Mouse (Mus musculus) midbrain, embryonic 12.5 days (tissue): ENCODE results near the gene Kcnab2. TPM values are rescaled to one million over a fixed set of nuclear protein-coding genes. Genes with fewer than 3 reads are reported as not detected.

Source experiments
- ATAC-seq: fragments of 200-750 bp; cut with Nextera tagmentation; 2 replicates; pipeline ENCODE4 v1.8.0; 2017; ENCODE audit warnings: low read depth, moderate TSS enrichment, moderate library complexity; ENCODE audit not compliant: low FRiP score
- H3K27ac ChIP-seq: fragments of 300-500 bp; sonication (generic); replicated peaks from 2 replicates; pipeline ENCODE4 v1.5.1; 2016; ENCODE audit warnings: mild to moderate bottlenecking
- H3K27me3 ChIP-seq: fragments of 300-500 bp; sonication (generic); 2 replicates; pipeline ENCODE4 v1.6.1; 2016; ENCODE audit warnings: mild to moderate bottlenecking
- H3K36me3 ChIP-seq: fragments of 300-500 bp; sonication (generic); 2 replicates; pipeline ENCODE4 v1.6.1; 2016
- H3K4me1 ChIP-seq: fragments of 300-500 bp; sonication (generic); 2 replicates; pipeline ENCODE4 v1.6.1; 2016
- H3K4me2 ChIP-seq: fragments of 300-500 bp; sonication (generic); replicated peaks from 2 replicates; pipeline ENCODE4 v1.6.1; 2016; ENCODE audit warnings: mild to moderate bottlenecking, moderate library complexity
- H3K4me3 ChIP-seq: fragments of 300-500 bp; sonication (generic); 2 replicates; pipeline ENCODE4 v1.5.1; 2016; ENCODE audit warnings: mild to moderate bottlenecking
- H3K9ac ChIP-seq: fragments of 300-500 bp; sonication (generic); replicated peaks from 2 replicates; pipeline ENCODE4 v1.6.1; 2016; ENCODE audit warnings: mild to moderate bottlenecking, moderate library complexity
- H3K9me3 ChIP-seq: fragments of 300-500 bp; sonication (generic); 2 replicates; pipeline ENCODE4 v1.6.1; 2016; ENCODE audit warnings: mild to moderate bottlenecking
- WGBS: fragments of 180-500 bp; shearing (Covaris S2); methylation state at CpG from one replicate; pipeline ENCODE4 v1.1.7; 2016; 5-methylcytosine and 5-hydroxymethylcytosine counted together
- polyA plus RNA-seq: library from polyadenylated mRNA; unstranded; fragments of >200 nt; fragmentation: Nextera tagmentation; extraction: Ambion mirVana; gene quantifications from 2 replicates; pipeline ENCODE4 v1.2.1, GENCODE M21; 2016

Kcnab2 gene
- polyA plus RNA-seq, 1 experiment from 2014 or later: 24.5 TPM

DNA sequence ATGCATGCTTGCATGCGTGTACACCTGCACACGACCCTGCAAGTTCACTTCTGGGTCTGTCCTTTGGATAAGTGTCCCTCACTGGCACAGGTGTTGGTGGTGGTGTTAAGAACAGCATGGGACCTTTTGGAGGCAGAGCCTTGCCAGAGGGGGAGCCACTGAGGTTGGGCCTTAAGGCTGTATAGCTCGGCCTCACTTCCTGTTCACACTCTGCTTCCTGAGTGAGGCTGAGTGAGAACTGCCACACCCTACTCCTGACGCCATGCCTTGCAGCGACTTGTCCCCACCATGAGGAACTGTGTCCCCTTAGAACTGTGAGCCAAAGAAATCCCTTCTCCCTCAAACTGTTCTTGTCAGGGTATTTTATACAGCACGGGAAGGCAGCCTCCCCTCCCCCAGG lies 26.3 kb downstream of the Kcnab2 start:
- Histone ChIP-seq H3K36me3 (no peaks in the 10 kb centered on the region), H3K9ac (no peak overlapping the region), H3K9me3 (no peaks in the 10 kb centered on the region), H3K4me1 (peaks cover 11% of the 10 kb centered on the region), H3K27me3 (no peaks in the 10 kb centered on the region), H3K4me2 (no peak overlapping the region), H3K4me3 (no peak overlapping the region), H3K27ac (no peak overlapping the region)
- ATAC-seq: no peak
- 92% methylated on average over 6 of the region's 6 CpGs for WGBS

DNA sequence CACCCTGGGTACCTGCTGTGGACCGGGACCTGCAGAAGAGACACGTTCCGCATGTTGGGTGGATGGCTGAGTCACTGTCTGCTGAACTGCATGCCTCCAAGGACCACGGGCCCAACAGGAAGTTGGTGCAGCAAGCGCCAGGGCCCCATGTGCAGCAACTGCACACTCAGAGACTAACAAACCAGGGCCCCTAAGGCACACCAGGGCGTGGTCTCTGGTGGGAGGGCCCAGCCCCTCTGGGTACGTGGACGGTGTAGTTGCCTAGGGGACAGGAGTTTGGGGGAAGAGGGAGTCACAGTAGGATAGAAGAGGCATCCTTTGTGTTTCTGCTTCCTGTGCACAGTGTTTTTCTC lies 29.0 kb downstream of the Kcnab2 start:
- Histone ChIP-seq H3K9ac (no peak overlapping the region), H3K4me3 (no peak overlapping the region), H3K4me2 (no peak overlapping the region), H3K4me1 (peaks cover 11% of the 10 kb centered on the region), H3K36me3 (no peaks in the 10 kb centered on the region), H3K9me3 (no peaks in the 10 kb centered on the region), H3K27ac (no peak overlapping the region), H3K27me3 (no peaks in the 10 kb centered on the region)
- 76% methylated on average over 8 of the region's 8 CpGs for WGBS
- ATAC-seq: no peak

DNA sequence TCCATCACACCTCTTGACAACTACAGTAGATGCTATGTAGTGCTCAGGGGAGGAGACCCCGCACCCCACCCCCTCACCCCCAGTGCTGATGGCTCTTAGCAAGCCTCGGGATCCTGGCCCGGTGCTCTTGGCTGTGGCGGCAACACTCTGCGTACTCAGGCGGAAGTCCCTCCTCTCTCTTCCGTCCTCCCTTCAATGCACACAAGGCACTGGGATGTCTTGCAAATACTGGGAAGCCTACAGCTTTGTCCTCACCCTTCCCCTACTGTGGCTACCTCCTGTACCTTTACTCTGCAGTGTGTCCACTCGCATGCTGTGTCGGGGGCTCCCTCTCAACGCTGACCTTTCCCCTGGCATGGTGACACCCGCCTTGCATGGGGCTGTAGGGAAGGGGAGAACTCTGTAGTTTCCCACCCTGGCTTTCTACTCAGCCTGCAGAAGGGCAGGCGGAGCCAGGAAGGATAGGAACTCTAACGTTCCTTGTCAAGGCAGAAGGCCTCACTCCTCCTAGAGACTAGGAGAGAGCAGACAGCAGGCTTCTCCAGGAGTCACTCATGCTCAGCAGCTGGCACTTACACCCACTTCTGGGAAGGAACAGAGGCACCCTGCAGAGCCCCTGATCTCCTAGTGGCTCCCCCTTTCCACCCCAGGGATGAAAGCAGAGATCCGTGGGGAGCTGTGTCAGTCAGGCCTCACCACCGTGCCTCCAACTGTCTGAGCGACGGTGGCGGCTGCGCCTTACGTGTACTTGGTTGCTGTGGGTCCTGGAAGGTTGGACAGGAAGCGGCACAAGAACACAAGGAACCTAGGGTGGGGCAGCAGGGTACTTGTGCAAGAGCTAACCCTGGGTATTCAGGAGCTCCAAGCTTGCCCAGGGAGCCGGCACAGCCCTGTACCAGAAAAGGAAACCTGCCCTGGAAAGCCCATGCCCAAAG lies 29.7 kb downstream of the Kcnab2 start:
- ATAC-seq: no peak
- Histone ChIP-seq H3K4me1 (peaks cover 5% of the 10 kb centered on the region; the same call in 1 of the 2 replicates), H3K27ac (no peak overlapping the region), H3K36me3 (no peaks in the 10 kb centered on the region), H3K27me3 (no peaks in the 10 kb centered on the region), H3K9ac (no peak overlapping the region), H3K4me2 (no peak overlapping the region), H3K9me3 (no peaks in the 10 kb centered on the region), H3K4me3 (no peak overlapping the region)
- WGBS: 77% methylated on average over 22 of the region's 22 CpGs

DNA sequence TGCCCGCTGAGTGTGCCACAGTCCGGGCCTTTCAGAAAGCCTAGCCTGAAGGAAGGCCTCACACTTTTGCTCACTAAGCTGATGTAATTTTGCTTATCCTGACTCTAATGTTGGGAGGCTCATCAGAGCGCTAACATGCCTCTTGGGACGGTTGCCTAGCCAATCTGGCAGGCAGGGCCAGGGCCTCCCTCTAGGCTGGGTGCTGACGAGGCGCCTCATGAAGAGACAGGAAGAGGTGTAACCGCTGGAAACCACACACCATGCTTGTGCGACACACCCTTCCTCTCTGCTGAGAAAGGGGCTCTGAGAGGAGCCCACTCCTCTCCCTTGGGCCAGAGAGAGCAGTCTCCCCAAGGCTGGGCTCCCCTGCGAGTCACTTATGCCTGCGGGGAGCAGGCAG lies 31.5 kb downstream of the Kcnab2 start:
- ATAC-seq: no peak
- Histone ChIP-seq H3K27me3 (no peaks in the 10 kb centered on the region), H3K9ac (no peak overlapping the region), H3K4me3 (no peak overlapping the region), H3K4me1 (no peaks in the 10 kb centered on the region), H3K4me2 (no peak overlapping the region), H3K27ac (no peak overlapping the region), H3K9me3 (no peaks in the 10 kb centered on the region), H3K36me3 (no peaks in the 10 kb centered on the region)
- WGBS: 91% methylated on average over 10 of the region's 10 CpGs

DNA sequence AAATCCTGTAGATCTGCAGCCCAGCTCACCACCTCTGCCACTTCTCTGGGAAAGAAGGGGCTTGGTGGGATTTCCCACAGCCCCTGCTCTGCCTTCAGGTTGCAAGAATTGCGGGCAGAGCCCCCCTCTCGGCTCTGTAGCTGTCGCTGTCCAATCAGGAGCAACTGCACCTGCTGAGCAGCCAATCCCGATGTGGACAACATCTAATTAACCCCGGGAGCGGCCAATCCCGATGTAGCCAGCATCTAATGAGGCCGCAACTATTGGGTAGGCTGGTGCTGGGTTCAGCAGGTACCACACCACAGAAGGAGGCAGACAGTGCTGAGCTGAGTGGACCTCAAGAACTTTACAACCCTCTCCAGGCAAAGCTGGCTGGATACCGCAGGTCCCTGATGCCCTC lies 36.1 kb downstream of the Kcnab2 start:
- no peak for ATAC-seq
- WGBS: 33% methylated on average over 9 of the region's 9 CpGs

DNA sequence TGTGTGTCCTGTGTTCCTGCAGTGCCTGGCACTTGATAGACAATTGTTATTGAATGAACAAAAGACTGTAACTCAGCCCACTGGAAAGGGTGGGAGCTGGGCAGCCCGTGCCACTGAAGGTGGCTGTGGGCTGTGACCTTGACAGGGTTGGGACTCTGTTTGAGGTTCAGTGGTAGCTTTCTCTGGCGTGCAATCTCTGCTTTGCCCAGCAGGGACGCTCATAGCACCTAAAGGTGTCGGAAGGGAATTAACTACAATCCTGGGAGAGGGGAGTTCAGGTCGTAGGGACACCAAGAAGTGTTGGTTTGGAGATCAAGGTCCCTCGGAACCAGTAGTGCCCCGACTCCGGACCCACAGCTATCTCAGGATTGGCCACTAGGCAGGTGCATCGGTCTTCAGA lies 36.8 kb downstream of the Kcnab2 start:
- H3K27me3 ChIP-seq: peaks cover 6% of the 10 kb centered on the region; the same call in 1 of the 2 replicates
- no peak overlapping the region for H3K9ac ChIP-seq
- no peak overlapping the region for H3K4me2 ChIP-seq
- no peak overlapping the region for H3K4me3 ChIP-seq
- H3K9me3 ChIP-seq: no peaks in the 10 kb centered on the region
- 67% methylated on average over 9 of the region's 9 CpGs for WGBS
- H3K36me3 ChIP-seq: no peaks in the 10 kb centered on the region
- no peaks in the 10 kb centered on the region for H3K4me1 ChIP-seq
- no peak for ATAC-seq
- H3K27ac ChIP-seq: no peak overlapping the region

More for the DNA sequence above, 36.1 kb downstream of the Kcnab2 start:
- no peaks in the 10 kb centered on the region for H3K36me3 ChIP-seq
- H3K9ac ChIP-seq: no peak overlapping the region
- H3K27ac ChIP-seq: no peak overlapping the region
- no peak overlapping the region for H3K4me2 ChIP-seq
- peaks cover 3% of the 10 kb centered on the region; the same call in 1 of the 2 replicates for H3K27me3 ChIP-seq
- H3K4me3 ChIP-seq: no peak overlapping the region
- H3K4me1 ChIP-seq: no peaks in the 10 kb centered on the region
- no peaks in the 10 kb centered on the region for H3K9me3 ChIP-seq

DNA sequence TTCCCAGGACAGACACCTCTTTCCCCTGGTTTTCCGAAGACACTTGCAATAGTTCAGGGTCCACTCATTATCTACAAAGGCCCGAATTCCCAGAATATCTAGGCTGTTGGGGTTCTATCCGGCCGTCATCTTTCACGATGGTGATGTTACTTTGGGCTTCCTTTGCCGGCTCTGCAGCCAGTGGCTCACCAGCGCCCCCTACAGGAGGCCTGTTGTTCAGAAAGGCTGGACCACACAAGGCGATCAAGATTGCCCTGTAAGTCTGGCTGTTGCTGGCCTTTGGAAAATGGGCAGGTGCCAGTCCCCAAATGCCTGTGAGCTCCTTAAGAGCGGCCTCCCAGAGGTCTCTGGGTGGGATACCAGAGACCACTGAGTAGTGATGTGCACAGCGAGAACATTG lies 42.4 kb downstream of the Kcnab2 start:
- peak overlapping the region; percentile 37; the same call in 1 of the 2 replicates for H3K9ac ChIP-seq
- H3K36me3 ChIP-seq: no peaks in the 10 kb centered on the region
- H3K4me2 ChIP-seq: peak overlapping the region; percentile 58
- peaks cover 20% of the 10 kb centered on the region for H3K27me3 ChIP-seq
- WGBS: 11% methylated on average over 10 of the region's 10 CpGs
- peak; percentile 68 for ATAC-seq
- peaks cover 8% of the 10 kb centered on the region; the same call in 1 of the 2 replicates for H3K4me1 ChIP-seq
- no peaks in the 10 kb centered on the region for H3K9me3 ChIP-seq
- H3K4me3 ChIP-seq: peak overlapping the region; percentile 24; the same call in 1 of the 2 replicates
- no peak overlapping the region for H3K27ac ChIP-seq

DNA sequence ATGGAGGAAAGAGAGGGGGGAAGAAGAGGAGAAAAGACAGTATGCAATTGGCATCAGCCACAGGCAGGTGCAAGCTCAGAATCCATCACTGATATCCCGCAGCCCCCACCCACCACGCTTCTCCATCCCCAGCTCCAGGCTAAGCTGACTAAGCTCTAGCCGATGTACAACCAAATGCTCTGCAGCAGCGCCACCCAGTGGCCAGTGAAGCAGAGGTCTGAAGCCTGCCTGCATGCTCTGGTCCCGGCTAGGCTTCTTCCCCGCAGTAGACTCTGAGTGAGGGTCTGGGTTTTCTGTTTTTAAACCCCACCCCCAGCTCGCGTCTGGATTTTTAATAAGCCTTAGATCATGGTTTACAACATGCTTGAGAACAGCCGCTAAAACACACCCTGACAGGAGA lies 42.8 kb downstream of the Kcnab2 start:
- Histone ChIP-seq H3K4me2 (peak overlapping the region; percentile 58), H3K4me1 (peaks cover 8% of the 10 kb centered on the region; the same call in 1 of the 2 replicates), H3K27me3 (peaks cover 20% of the 10 kb centered on the region), H3K9me3 (no peaks in the 10 kb centered on the region), H3K27ac (no peak overlapping the region), H3K9ac (peak overlapping the region; percentile 37; the same call in 1 of the 2 replicates), H3K4me3 (peak overlapping the region; percentile 24; the same call in 1 of the 2 replicates), H3K36me3 (no peaks in the 10 kb centered on the region)
- WGBS: 0% methylated on average over 9 of the region's 9 CpGs
- peak; percentile 91 for ATAC-seq

DNA sequence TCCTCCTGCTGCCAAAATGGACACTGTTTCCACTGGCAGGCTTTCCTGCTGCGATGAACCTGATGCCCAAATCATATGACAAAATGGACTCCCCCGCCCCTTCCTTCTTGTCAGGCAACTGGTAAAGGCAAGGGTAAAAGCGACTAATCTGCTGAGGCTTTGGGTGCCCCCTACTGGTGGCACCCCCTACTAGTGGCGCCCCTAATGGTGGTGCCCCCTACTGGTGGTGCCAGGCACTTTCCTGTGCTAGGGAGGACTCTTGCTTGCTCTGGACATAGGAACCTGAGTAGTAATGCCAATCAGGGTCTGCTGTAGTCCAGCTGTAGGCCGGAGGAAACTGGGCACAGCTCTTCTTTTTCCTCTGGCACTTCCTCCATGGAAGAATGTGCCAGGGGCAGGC lies 45.4 kb downstream of the Kcnab2 start:
- ATAC-seq: no peak
- no peaks in the 10 kb centered on the region for H3K9me3 ChIP-seq
- H3K27ac ChIP-seq: no peak overlapping the region
- no peaks in the 10 kb centered on the region for H3K36me3 ChIP-seq
- H3K4me3 ChIP-seq: no peak overlapping the region
- peaks cover 20% of the 10 kb centered on the region for H3K27me3 ChIP-seq
- peaks cover 8% of the 10 kb centered on the region; the same call in 1 of the 2 replicates for H3K4me1 ChIP-seq
- no peak overlapping the region for H3K9ac ChIP-seq
- 55% methylated on average over 5 of the region's 5 CpGs for WGBS
- no peak overlapping the region for H3K4me2 ChIP-seq

DNA sequence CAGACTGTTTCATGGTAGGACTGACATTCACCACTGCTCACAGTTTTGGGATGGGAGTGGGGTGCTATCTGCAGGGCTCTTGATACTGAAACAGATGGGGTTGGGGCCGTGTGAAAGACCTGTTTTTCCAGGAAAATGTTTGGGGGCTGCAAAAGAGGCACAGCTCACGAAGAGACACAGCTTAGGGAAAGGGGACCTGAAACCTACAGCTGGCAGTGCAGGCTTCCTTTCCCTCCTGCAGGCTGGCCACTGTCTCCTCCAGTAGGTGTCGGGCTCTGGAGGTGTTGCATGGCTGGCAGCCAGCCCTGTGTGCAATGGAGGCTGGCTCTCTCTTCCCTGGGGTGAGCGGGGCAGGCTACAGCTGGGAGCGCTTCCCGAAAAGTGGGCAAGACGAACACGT lies 49.4 kb downstream of the Kcnab2 start:
- H3K27ac ChIP-seq: no peak overlapping the region

DNA sequence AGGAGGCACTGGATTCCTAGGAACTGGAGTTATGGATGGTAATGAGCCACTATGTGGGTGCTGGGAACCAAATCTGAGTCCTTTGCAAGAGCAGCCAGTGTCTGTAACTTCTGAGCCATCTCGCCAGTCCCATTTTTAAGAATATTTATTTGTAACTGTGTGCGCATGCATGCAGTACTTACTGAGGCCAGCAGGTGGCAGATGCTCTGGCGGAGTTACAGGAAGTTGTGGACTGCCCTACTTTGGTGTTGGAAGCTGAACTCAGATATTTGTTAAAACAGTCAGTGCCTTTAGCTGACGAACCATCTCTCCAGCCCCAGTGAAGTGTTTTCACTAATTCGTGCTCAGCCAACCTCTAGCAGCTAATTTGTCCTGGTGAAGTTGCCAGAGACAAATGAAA lies 52.7 kb downstream of the Kcnab2 start:
- H3K27me3 ChIP-seq: no peaks in the 10 kb centered on the region
- no peak overlapping the region for H3K4me3 ChIP-seq
- no peaks in the 10 kb centered on the region for H3K36me3 ChIP-seq
- 76% methylated on average over 5 of the region's 5 CpGs for WGBS
- H3K9ac ChIP-seq: no peak overlapping the region
- H3K27ac ChIP-seq: no peak overlapping the region
- no peaks in the 10 kb centered on the region for H3K9me3 ChIP-seq
- H3K4me2 ChIP-seq: no peak overlapping the region
- peaks cover under 1% of the 10 kb centered on the region for H3K4me1 ChIP-seq
- ATAC-seq: no peak

More for the DNA sequence above, 49.4 kb downstream of the Kcnab2 start:
- H3K27me3 ChIP-seq: no peaks in the 10 kb centered on the region; the same call in 1 of the 2 replicates
- 47% methylated on average over 8 of the region's 8 CpGs for WGBS
- no peaks in the 10 kb centered on the region for H3K9me3 ChIP-seq
- no peak for ATAC-seq
- no peaks in the 10 kb centered on the region for H3K36me3 ChIP-seq
- no peak overlapping the region for H3K4me3 ChIP-seq
- no peaks in the 10 kb centered on the region for H3K4me1 ChIP-seq
- H3K4me2 ChIP-seq: no peak overlapping the region
- no peak overlapping the region for H3K9ac ChIP-seq

DNA sequence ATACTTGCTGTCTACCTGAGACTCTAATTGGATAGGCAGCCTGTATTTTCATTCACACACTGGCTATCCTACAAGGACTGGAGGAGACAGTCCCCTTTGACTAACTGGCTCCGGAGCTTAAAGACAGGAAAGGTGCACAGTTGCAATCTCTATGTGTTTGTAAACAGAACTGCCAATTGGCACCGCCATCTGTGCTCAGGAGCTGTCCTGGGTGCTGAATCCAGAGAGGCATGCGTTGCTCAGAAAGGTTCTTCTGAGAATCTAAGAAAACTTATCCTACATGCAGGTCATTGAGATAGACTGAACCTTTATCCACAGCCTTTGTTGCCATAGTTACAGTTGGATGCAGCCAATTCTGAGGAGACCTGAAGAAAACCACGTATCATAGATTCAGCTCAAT lies 53.3 kb downstream of the Kcnab2 start:
- no peak for ATAC-seq

More for the DNA sequence above, 53.3 kb downstream of the Kcnab2 start:
- H3K36me3 ChIP-seq: no peaks in the 10 kb centered on the region
- no peaks in the 10 kb centered on the region for H3K9me3 ChIP-seq
- no peak overlapping the region for H3K27ac ChIP-seq
- no peak overlapping the region for H3K9ac ChIP-seq
- 45% methylated on average over 4 of the region's 4 CpGs for WGBS
- no peak overlapping the region for H3K4me3 ChIP-seq
- H3K4me1 ChIP-seq: peaks cover 4% of the 10 kb centered on the region
- no peaks in the 10 kb centered on the region for H3K27me3 ChIP-seq
- H3K4me2 ChIP-seq: no peak overlapping the region
